Mouse (Mus musculus) gastrocnemius, adult 18-20 months (tissue): ENCODE data around the gene Cd83. TPM values are rescaled to one million over a fixed set of nuclear protein-coding genes. Genes with fewer than 3 reads are reported as not detected.

Experiments used
- DNase-seq: peaks from one replicate; pipeline ENCODE4 v3.0.0; 2021; ENCODE audit warnings: low spot score
- total RNA-seq, 2 experiments: library from RNA; stranded (reverse); gene quantifications; 2 replicates each; pipeline ENCODE4 v1.2.3; 2021

Gene Cd83
- total RNA-seq, 2 experiments from 2014 or later: 0.32 to 0.76 TPM

GRCm38 (mm10) chr13:43806371-43807271, 22.0 kb downstream of the Cd83 start:
- DNase-seq: no peak

GRCm38 (mm10) chr13:43807272-43807675, 22.7 kb downstream of the Cd83 start:
- DNase-seq: no peak

- peak; percentile 22 for DNase-seq
Measured at GRCm38 (mm10) chr13:43810621-43811020, 26.0 kb downstream of the Cd83 start.

- no peak for DNase-seq
Measured at GRCm38 (mm10) chr13:43811835-43812234, 27.3 kb downstream of the Cd83 start.

- no peak for DNase-seq
Measured at GRCm38 (mm10) chr13:43813431-43813830, 28.9 kb downstream of the Cd83 start.

- no peak for DNase-seq
Measured at GRCm38 (mm10) chr13:43817461-43817860, 32.9 kb downstream of the Cd83 start.

GRCm38 (mm10) chr13:43818307-43819019, 33.9 kb downstream of the Cd83 start:
- no peak for DNase-seq

GRCm38 (mm10) chr13:43819020-43819310, 34.4 kb downstream of the Cd83 start:
- no peak for DNase-seq

- no peak for DNase-seq
Measured at GRCm38 (mm10) chr13:43820071-43820470, 35.5 kb downstream of the Cd83 start.

- no peak for DNase-seq
Measured at GRCm38 (mm10) chr13:43822306-43822705, 37.7 kb downstream of the Cd83 start.

- no peak for DNase-seq
Measured at GRCm38 (mm10) chr13:43828648-43829047, 44.1 kb downstream of the Cd83 start.

GRCm38 (mm10) chr13:43830892-43831673, 46.5 kb downstream of the Cd83 start:
- DNase-seq: peak; percentile 44

- DNase-seq: no peak
Measured at GRCm38 (mm10) chr13:43832731-43833130, 48.2 kb downstream of the Cd83 start.

- DNase-seq: no peak
Measured at GRCm38 (mm10) chr13:43836376-43836775, 51.8 kb downstream of the Cd83 start.

- no peak for DNase-seq
Measured at GRCm38 (mm10) chr13:43837812-43838211, 53.2 kb downstream of the Cd83 start.

GRCm38 (mm10) chr13:43845151-43845550, 60.6 kb downstream of the Cd83 start:
- no peak for DNase-seq

GRCm38 (mm10) chr13:43847186-43847585, 62.6 kb downstream of the Cd83 start:
- DNase-seq: peak; percentile 13

- no peak for DNase-seq
Measured at GRCm38 (mm10) chr13:43849816-43850215, 65.2 kb downstream of the Cd83 start.

GRCm38 (mm10) chr13:43851108-43851507, 66.5 kb downstream of the Cd83 start:
- DNase-seq: no peak
